Mouse (Mus musculus) bone marrow macrophage, adult 2 months (primary cell): Measurements from ENCODE around the gene Nsl1.

Experiments
- CTCF ChIP-seq: IDR thresholded peaks from 2 replicates; pipeline ENCODE4 v1.5.1; 2012; ENCODE audit warnings: low read depth, mild to moderate bottlenecking, low read length, moderate library complexity
- POLR2A ChIP-seq: IDR thresholded peaks from 2 replicates; pipeline ENCODE4 v1.6.1; 2012; ENCODE audit warnings: mild to moderate bottlenecking, low read depth, low read length, borderline replicate concordance

GRCm38 (mm10) chr1:191107306-191107705 is 44.5 kb downstream of the Nsl1 start:
- TF ChIP-seq CTCF (no peak), POLR2A (no peak)
